7 mouse cellular contexts compared by ENCODE assay signal in genomic region chr2:122368995-122369739, GRCm38 (mm10). TPM values are rescaled to one million over a fixed set of nuclear protein-coding genes. Genes with fewer than 3 reads are reported as not detected.
DNase-seq lines count a peak whose midpoint lies in the region; ATAC-seq and TF ChIP-seq lines count a peak whose summit lies in the region.

Gene Shf (minus strand): TSS chr2:122369162.

- H3K27me3 ChIP-seq in embryonic facial prominence, embryonic 14.5 days (replicated peaks; ENCODE audit: control insufficient read depth, insufficient read depth, low read length), result no peaks in the 10 kb centered on the region
- no peaks in the 10 kb centered on the region for H3K27me3 ChIP-seq in heart, adult 2 months (ENCODE audit: control insufficient read depth, insufficient read depth, low read length)
- H3K27me3 ChIP-seq in limb, embryonic 12.5 days, result peaks cover 4% of the 10 kb centered on the region; the same call in 1 of the 2 replicates
- 0 out of 2 replicates have a peak, but pooled peaks cover 5% of the 10 kb centered on the region for H3K27me3 ChIP-seq in midbrain, embryonic 14.5 days (ENCODE audit: control insufficient read depth, insufficient read depth, low read length)

- ATAC-seq in embryonic facial prominence, embryonic 14.5 days (ENCODE audit: low read depth), result peak; percentile 96
- ATAC-seq in limb, embryonic 12.5 days (ENCODE audit: insufficient number of reproducible peaks, insufficient read depth, low FRiP score, low TSS enrichment, low read depth), result peak; percentile 89
- ATAC-seq in midbrain, embryonic 14.5 days (ENCODE audit: low FRiP score, low TSS enrichment), result peak; percentile 93

- peak within 1 kb of the TSS; percentile 84 for H3K4me2 ChIP-seq in embryonic facial prominence, embryonic 14.5 days (ENCODE audit: low read depth, low read length)
- H3K4me2 ChIP-seq in limb, embryonic 12.5 days, result peak within 1 kb of the TSS; percentile 88
- peak within 1 kb of the TSS; percentile 85 for H3K4me2 ChIP-seq in midbrain, embryonic 14.5 days (ENCODE audit: low read length)

- intact Hi-C loops in heart, adult 2 months (cut with DNase I), result loop anchor here (2.0 kb wide), 1 partner anchor 20 kb away; no protein-coding TSS in a partner anchor

- H3K36me3 ChIP-seq in embryonic facial prominence, embryonic 14.5 days (ENCODE audit: control insufficient read depth, insufficient read depth, low read length), result no peaks in the 10 kb centered on the region
- no peaks in the 10 kb centered on the region for H3K36me3 ChIP-seq in heart, adult 2 months (ENCODE audit: control insufficient read depth, insufficient read depth, low read length)
- peaks cover 9% of the 10 kb centered on the region for H3K36me3 ChIP-seq in limb, embryonic 12.5 days
- peaks cover 2% of the 10 kb centered on the region; the same call in 1 of the 2 replicates for H3K36me3 ChIP-seq in midbrain, embryonic 14.5 days (ENCODE audit: control insufficient read depth, insufficient read depth, low read length)

- 2% methylated on average over 30 of the region's 54 CpGs for WGBS in embryonic facial prominence, embryonic 14.5 days
- 1% methylated on average over 50 of the region's 54 CpGs for WGBS in heart, adult 2 months
- WGBS in limb, embryonic 12.5 days, result 3% methylated on average over 31 of the region's 54 CpGs
- WGBS in midbrain, embryonic 14.5 days, result 1% methylated on average over 52 of the region's 54 CpGs

- peaks cover 15% of the 10 kb centered on the region for H3K4me1 ChIP-seq in embryonic facial prominence, embryonic 14.5 days (ENCODE audit: control insufficient read depth, insufficient read depth, low read length)
- H3K4me1 ChIP-seq in heart, adult 2 months (ENCODE audit: control insufficient read depth, insufficient read depth, low read length), result peaks cover 4% of the 10 kb centered on the region
- peaks cover 28% of the 10 kb centered on the region for H3K4me1 ChIP-seq in limb, embryonic 12.5 days (replicated peaks)
- peaks cover 28% of the 10 kb centered on the region for H3K4me1 ChIP-seq in midbrain, embryonic 14.5 days (ENCODE audit: control insufficient read depth, insufficient read depth, low read length)

- DNase-seq in adrenal gland, postnatal 36 days, result peak; percentile 93 to 95
- peak; percentile 92 for DNase-seq in embryonic facial prominence, embryonic 14.5 days (ENCODE audit: low spot score)
- DNase-seq in heart, adult 2 months, result peak; percentile 92
- DNase-seq in kidney, adult 8-10 months, result peak; percentile 72 to 82
- DNase-seq in midbrain, embryonic 14.5 days, result peak; percentile 93
- DNase-seq in spleen, adult 18-20 months, result peak; percentile 82 to 85

- peak within 1 kb of the TSS; percentile 12; the same call in 1 of the 2 replicates for H3K27ac ChIP-seq in embryonic facial prominence, embryonic 14.5 days (replicated peaks; ENCODE audit: low read depth, low read length)
- peak within 1 kb of the TSS; percentile 77 for H3K27ac ChIP-seq in heart, adult 2 months
- H3K27ac ChIP-seq in limb, embryonic 12.5 days, result peak within 1 kb of the TSS; percentile 69
- peak within 1 kb of the TSS; percentile 73 for H3K27ac ChIP-seq in midbrain, embryonic 14.5 days (replicated peaks; ENCODE audit: low read depth, low read length)

- H3K4me3 ChIP-seq in embryonic facial prominence, embryonic 14.5 days (ENCODE audit: low read depth, low read length), result peak within 1 kb of the TSS; percentile 84
- H3K4me3 ChIP-seq in heart, adult 2 months, result peak within 1 kb of the TSS; percentile 53
- H3K4me3 ChIP-seq in limb, embryonic 12.5 days (replicated peaks), result peak within 1 kb of the TSS; percentile 91
- peak within 1 kb of the TSS; percentile 89 for H3K4me3 ChIP-seq in midbrain, embryonic 14.5 days (replicated peaks; ENCODE audit: low read depth, low read length)

- TF ChIP-seq POLR2A in heart, adult 2 months (IDR thresholded peaks at IDR 0.05; ENCODE audit: insufficient read depth, low read depth, low read length), result peak; percentile 83

- H3K79me2 ChIP-seq in heart, adult 2 months (replicated peaks; ENCODE audit: control insufficient read depth, insufficient read depth, low read length), result no peaks in the 10 kb centered on the region

- no peak for TF ChIP-seq EP300 in heart, adult 2 months (IDR thresholded peaks at IDR 0.05; ENCODE audit: insufficient read depth, low read depth, low read length)

- TF ChIP-seq CTCF in heart, adult 2 months (IDR thresholded peaks at IDR 0.05), result 0 out of 2 replicates have a peak, but pooled peaks have one; percentile 4

- H3K9me3 ChIP-seq in embryonic facial prominence, embryonic 14.5 days (ENCODE audit: control insufficient read depth, low read length), result no peaks in the 10 kb centered on the region
- no peaks in the 10 kb centered on the region for H3K9me3 ChIP-seq in limb, embryonic 12.5 days
- H3K9me3 ChIP-seq in midbrain, embryonic 14.5 days (ENCODE audit: control insufficient read depth, low read length), result no peaks in the 10 kb centered on the region

- H3K9ac ChIP-seq in embryonic facial prominence, embryonic 14.5 days (ENCODE audit: low read depth, low read length), result peak within 1 kb of the TSS; percentile 90
- H3K9ac ChIP-seq in heart, adult 2 months (ENCODE audit: low read depth, low read length), result peak within 1 kb of the TSS; percentile 72
- peak within 1 kb of the TSS; percentile 93 for H3K9ac ChIP-seq in limb, embryonic 12.5 days (replicated peaks)
- H3K9ac ChIP-seq in midbrain, embryonic 14.5 days (replicated peaks; ENCODE audit: low read length), result peak within 1 kb of the TSS; percentile 94

RNA-seq across cellular contexts. Expression of gene Shf, which starts in this region (rescaled TPM):
- 1 to 10 TPM; 9.3 to 9.4 TPM for total RNA-seq in adrenal gland, postnatal 36 days (2021)
- 5.5 and 6.4 TPM in 2 replicates for polyA plus RNA-seq in embryonic facial prominence, embryonic 14.5 days (2014; fragmentation: Nextera tagmentation; extraction: Ambion mirVana)
- total RNA-seq in heart, adult 2 months (2021), result 1 to 10 TPM; 3.5 to 5.3 TPM
- 3.5 and 5.6 TPM in 2 replicates for polyA plus RNA-seq in heart, adult 2 months (2012; rRNA removed)
- polyA plus RNA-seq in limb, embryonic 12.5 days (2016; fragmentation: Nextera tagmentation; extraction: Ambion mirVana), result 5.4 and 6.5 TPM in 2 replicates
- 15.9 and 19.2 TPM in 2 replicates for polyA plus RNA-seq in midbrain, embryonic 14.5 days (2014; fragmentation: Nextera tagmentation; extraction: Ambion mirVana)

Comparison
In these comparisons a context has a peak if more than half of its experiments do, and no peak if none do; other contexts are left out.
1. Peak in every context shown above with its lines: DNase-seq, ATAC-seq, H3K4me3 ChIP-seq and H3K27ac ChIP-seq.
2. H3K27ac ChIP-seq: peak in every context shown above with its lines; median percentile 77 in heart, adult 2 months; 73 in midbrain, embryonic 14.5 days; 69 in limb, embryonic 12.5 days; 12 in embryonic facial prominence, embryonic 14.5 days.